Mouse (Mus musculus) heart, adult 2 months (tissue): ENCODE data around the gene Trappc5. TPM values are rescaled to one million over a fixed set of nuclear protein-coding genes. Genes with fewer than 3 reads are reported as not detected.

ENCODE experiments used
- DNase-seq, 2 experiments: peaks; one replicate each; pipeline ENCODE4 v3.0.0; 2021
- H3K27ac ChIP-seq: fragments of 200-600 bp; 2 replicates; pipeline ENCODE4 v1.8.1; 2022
- H3K27me3 ChIP-seq: fragments of 200-500 bp; 2 replicates; pipeline ENCODE4 v1.6.1; 2012; ENCODE audit warnings: mild to moderate bottlenecking, low read length, inconsistent platforms, mixed read lengths; ENCODE audit not compliant: control insufficient read depth, insufficient read depth
- H3K36me3 ChIP-seq: fragments of 200-500 bp; 2 replicates; pipeline ENCODE4 v1.6.1; 2012; ENCODE audit warnings: low read length, inconsistent platforms; ENCODE audit not compliant: control insufficient read depth, insufficient read depth
- H3K4me1 ChIP-seq: fragments of 200-500 bp; 2 replicates; pipeline ENCODE4 v1.6.1; 2011; ENCODE audit warnings: low read length; ENCODE audit not compliant: control insufficient read depth, insufficient read depth
- H3K4me3 ChIP-seq: fragments of 200-600 bp; 2 replicates; pipeline ENCODE4 v1.8.1; 2022
- H3K79me2 ChIP-seq: fragments of 200-500 bp; replicated peaks from 2 replicates; pipeline ENCODE4 v1.6.1; 2012; ENCODE audit warnings: mild to moderate bottlenecking, inconsistent platforms, low read length, moderate library complexity, mixed read lengths; ENCODE audit not compliant: control insufficient read depth, insufficient read depth
- H3K9ac ChIP-seq: fragments of 200-500 bp; 2 replicates; pipeline ENCODE4 v1.6.1; 2012; ENCODE audit warnings: low read depth, mild to moderate bottlenecking, control low read depth, inconsistent platforms, low read length, mixed read lengths
- CTCF ChIP-seq: fragments of 200-600 bp; IDR thresholded peaks from 2 replicates; pipeline ENCODE4 v1.8.1; 2022; ENCODE audit warnings: antibody characterized with exemption, mild to moderate bottlenecking, moderate library complexity
- EP300 ChIP-seq: fragments of 200-500 bp; IDR thresholded peaks from 2 replicates; pipeline ENCODE4 v1.6.1; 2011; ENCODE audit warnings: low read depth, low read length, control low read depth; ENCODE audit not compliant: insufficient read depth
- POLR2A ChIP-seq: fragments of 200-500 bp; IDR thresholded peaks from 2 replicates; pipeline ENCODE4 v1.6.1; 2011; ENCODE audit warnings: mild to moderate bottlenecking, low read depth, low read length, control low read depth; ENCODE audit not compliant: insufficient read depth
- WGBS: fragments of 180-500 bp; shearing (Covaris S2); methylation state at CpG from one replicate; pipeline ENCODE4 v1.1.7; 2018; 5-methylcytosine and 5-hydroxymethylcytosine counted together
- intact Hi-C: fragments of 180-260 bp; cut with DNase I; formaldehyde crosslinking; loops from one replicate; pipeline ENCODE4 v1.15.1; 2025
- polyA plus RNA-seq: library from polyadenylated mRNA; depleted of rRNA; stranded (reverse); fragments of >200 nt; gene quantifications from 2 replicates; pipeline ENCODE4 v1.2.3, GENCODE M21; 2012
- total RNA-seq, 2 experiments: library from RNA; stranded (reverse); gene quantifications; 2 replicates each; pipeline ENCODE4 v1.2.3; 2021

Trappc5 gene
- total and polyA plus RNA-seq, 3 experiments = 17.6 to 19.9 (median 19.3) TPM

GRCm38 (mm10) chr8:3645804-3646203 lies 30.3 kb upstream of the Trappc5 start:
- peak; percentile 28 to 56 for DNase-seq
- TF ChIP-seq POLR2A = no peak
- TF ChIP-seq CTCF = no peak; the same call in 1 of the 2 replicates
- no peak for TF ChIP-seq EP300
- H3K79me2 ChIP-seq = no peaks in the 10 kb centered on the region
- H3K4me3 ChIP-seq = no peak overlapping the region
- intact Hi-C loops = no loop called here
- no peaks in the 10 kb centered on the region for H3K4me1 ChIP-seq
- H3K27ac ChIP-seq = no peak overlapping the region
- no peak overlapping the region for H3K9ac ChIP-seq
- no peaks in the 10 kb centered on the region for H3K36me3 ChIP-seq
- no peaks in the 10 kb centered on the region; the same call in 1 of the 2 replicates for H3K27me3 ChIP-seq
- WGBS = 16% methylated on average over 5 of the region's 5 CpGs

DNA sequence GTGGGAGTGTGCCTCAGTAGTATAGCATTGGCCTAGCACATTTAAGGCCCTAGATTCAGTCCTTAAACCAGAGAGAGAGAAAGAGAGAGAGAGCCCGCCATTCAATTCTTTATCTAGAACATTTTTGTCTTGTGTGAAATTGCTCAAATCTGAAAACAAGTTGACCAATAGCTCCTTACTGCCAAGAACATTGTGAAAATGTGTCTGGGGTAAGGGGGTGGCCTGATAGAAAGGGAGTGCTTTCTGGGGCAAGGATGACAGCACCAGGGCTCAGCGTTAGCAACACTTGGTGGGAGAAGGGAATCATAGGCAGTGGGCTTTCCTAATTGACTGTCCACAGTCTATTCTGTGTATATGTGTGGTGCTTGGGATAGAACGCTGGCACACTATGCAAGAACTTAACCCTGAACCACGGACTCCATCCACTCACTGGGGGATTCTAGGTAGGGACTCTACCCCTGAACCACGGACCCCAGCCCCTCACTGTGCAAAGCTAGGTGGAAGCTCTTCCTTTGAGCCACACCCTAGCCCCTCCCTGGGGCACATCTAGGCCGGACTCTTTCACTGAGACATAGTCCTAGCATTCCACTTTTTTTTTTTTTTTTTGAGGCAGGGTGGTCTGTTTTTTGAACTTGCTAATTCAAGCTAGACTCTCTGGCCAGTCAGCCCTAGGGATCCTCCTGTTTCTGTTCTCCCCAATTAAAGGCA lies 29.1 kb upstream of the Trappc5 start:
- WGBS = 79% methylated on average over 6 of the region's 6 CpGs
- Histone ChIP-seq H3K27ac (no peak overlapping the region), H3K4me1 (no peaks in the 10 kb centered on the region), H3K36me3 (no peaks in the 10 kb centered on the region), H3K27me3 (no peaks in the 10 kb centered on the region; the same call in 1 of the 2 replicates), H3K9ac (no peak overlapping the region), H3K4me3 (no peak overlapping the region), H3K79me2 (no peaks in the 10 kb centered on the region)
- TF ChIP-seq POLR2A (no peak), EP300 (no peak), CTCF (no peak)
- intact Hi-C loops = no loop called here
- DNase-seq = no peak

GRCm38 (mm10) chr8:3647561-3647960 lies 28.5 kb upstream of the Trappc5 start:
- Histone ChIP-seq H3K27ac (no peak overlapping the region), H3K4me3 (no peak overlapping the region), H3K4me1 (no peaks in the 10 kb centered on the region), H3K36me3 (no peaks in the 10 kb centered on the region), H3K27me3 (no peaks in the 10 kb centered on the region; the same call in 1 of the 2 replicates), H3K9ac (no peak overlapping the region), H3K79me2 (no peaks in the 10 kb centered on the region)
- DNase-seq = no peak
- WGBS = 67% methylated on average over 4 of the region's 4 CpGs
- no peak for TF ChIP-seq CTCF
- TF ChIP-seq EP300 = no peak
- no peak for TF ChIP-seq POLR2A
- intact Hi-C loops = no loop called here

DNA sequence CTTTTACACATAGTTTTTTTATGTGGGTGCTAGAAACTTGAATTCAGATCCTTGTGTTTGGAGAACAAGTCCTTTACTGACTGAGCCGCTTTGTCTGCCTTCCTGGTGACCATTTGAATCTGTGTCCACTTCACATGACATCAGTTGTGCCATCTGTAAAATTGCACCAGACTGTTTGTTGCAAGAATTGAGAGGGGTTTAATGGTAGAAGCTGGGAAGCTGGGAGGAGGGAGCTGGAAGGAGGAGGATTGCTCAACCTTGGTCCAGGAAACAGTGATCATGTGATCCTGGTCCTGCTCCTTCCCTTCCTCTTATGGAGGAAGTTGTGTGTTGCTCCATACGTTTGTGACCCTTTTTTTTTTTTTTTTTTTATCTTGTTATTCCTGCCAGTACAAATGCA lies 27.8 kb upstream of the Trappc5 start:
- H3K36me3 ChIP-seq = no peaks in the 10 kb centered on the region

DNA sequence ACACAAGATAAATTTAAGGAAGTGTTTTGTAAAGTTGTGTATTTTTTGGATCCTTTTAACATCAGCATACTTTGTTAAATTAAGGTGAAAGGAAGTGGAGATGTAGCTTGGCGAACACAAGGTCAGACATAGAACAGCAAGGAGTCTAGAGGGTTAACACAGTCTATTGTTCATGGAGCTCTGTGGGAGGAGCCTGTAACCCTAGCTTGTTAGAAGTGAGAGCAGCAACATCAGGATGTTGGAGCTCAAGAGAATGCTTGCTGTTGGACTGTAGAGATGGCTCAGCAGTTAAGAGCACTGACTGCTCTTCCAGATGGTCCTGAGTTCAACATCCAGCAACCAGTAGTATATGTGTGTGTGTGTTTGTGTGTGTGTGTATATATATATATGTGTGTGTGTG lies 27.1 kb upstream of the Trappc5 start:
- Histone ChIP-seq H3K4me3 (no peak overlapping the region), H3K36me3 (no peaks in the 10 kb centered on the region), H3K27me3 (no peaks in the 10 kb centered on the region; the same call in 1 of the 2 replicates), H3K4me1 (no peaks in the 10 kb centered on the region), H3K27ac (no peak overlapping the region), H3K79me2 (no peaks in the 10 kb centered on the region), H3K9ac (no peak overlapping the region)
- 63% methylated on average over 1 of the region's 1 CpGs for WGBS
- no peak for TF ChIP-seq CTCF
- TF ChIP-seq EP300 = no peak
- TF ChIP-seq POLR2A = no peak
- intact Hi-C loops = no loop called here
- DNase-seq = no peak

More for the DNA sequence above, 27.8 kb upstream of the Trappc5 start:
- no peak for DNase-seq
- H3K4me1 ChIP-seq = no peaks in the 10 kb centered on the region
- H3K27ac ChIP-seq = no peak overlapping the region
- intact Hi-C loops = no loop called here
- no peaks in the 10 kb centered on the region for H3K79me2 ChIP-seq
- TF ChIP-seq CTCF (no peak), EP300 (no peak)
- no peak overlapping the region for H3K9ac ChIP-seq
- H3K27me3 ChIP-seq = no peaks in the 10 kb centered on the region; the same call in 1 of the 2 replicates
- 56% methylated on average over 2 of the region's 2 CpGs for WGBS
- H3K4me3 ChIP-seq = no peak overlapping the region

GRCm38 (mm10) chr8:3652845-3653244 lies 23.3 kb upstream of the Trappc5 start:
- intact Hi-C loops = no loop called here
- DNase-seq = no peak
- Histone ChIP-seq H3K27me3 (no peaks in the 10 kb centered on the region), H3K4me3 (no peak overlapping the region), H3K9ac (no peak overlapping the region), H3K36me3 (no peaks in the 10 kb centered on the region), H3K27ac (no peak overlapping the region), H3K4me1 (no peaks in the 10 kb centered on the region), H3K79me2 (no peaks in the 10 kb centered on the region)
- 52% methylated on average over 3 of the region's 3 CpGs for WGBS
- TF ChIP-seq EP300 (no peak), POLR2A (no peak), CTCF (no peak)
